16 mouse cellular contexts compared by ENCODE assay signal in genomic region chr4:132426021-132426420, GRCm38 (mm10).
"Had no signal": no experiment of that assay in that cellular context is flagged by ENCODE, and none has a peak within 500 bp of the region (broad histone marks: within the 10 kb centered on the region; RNA-seq: fewer than 3 reads in every experiment).

No protein-coding gene starts in this region.

- H3K9ac ChIP-seq: intestine, embryonic 15.5 days; kidney, embryonic 15.5 days; limb, embryonic 15.5 days; lung, embryonic 14.5 days; midbrain, embryonic 15.5 days; neural tube, embryonic 12.5 days had no signal

- H3K9me3 ChIP-seq: intestine, embryonic 15.5 days; limb, embryonic 15.5 days; megakaryocyte, embryonic 14.5 days; midbrain, embryonic 15.5 days; neural tube, embryonic 12.5 days had no signal

- H3K27me3 ChIP-seq: intestine, embryonic 15.5 days; kidney, embryonic 15.5 days; limb, embryonic 15.5 days; megakaryocyte, embryonic 14.5 days; midbrain, embryonic 15.5 days; neural tube, embryonic 12.5 days had no signal

- H3K4me2 ChIP-seq: intestine, embryonic 15.5 days; kidney, embryonic 15.5 days; limb, embryonic 15.5 days; lung, embryonic 14.5 days; midbrain, embryonic 11.5 days; midbrain, embryonic 15.5 days; neural tube, embryonic 12.5 days had no signal

- H3K4me3 ChIP-seq: intestine, embryonic 15.5 days; kidney, embryonic 15.5 days; limb, embryonic 15.5 days; megakaryocyte, embryonic 14.5 days; midbrain, embryonic 15.5 days; neural tube, embryonic 12.5 days had no signal

- H3K27ac ChIP-seq: intestine, embryonic 15.5 days; kidney, embryonic 15.5 days; limb, embryonic 15.5 days; midbrain, embryonic 15.5 days; neural tube, embryonic 12.5 days had no signal

- DNase-seq: kidney, adult 2 months; kidney, postnatal 14 days; lung, embryonic 14.5 days; lung, postnatal 10 days; lung, postnatal 4 days; retina, postnatal 1 day; right cerebral cortex, postnatal 14 days; thymus, adult 2 months; thymus, postnatal 25 days had no signal

- ATAC-seq: intestine, embryonic 15.5 days; midbrain, embryonic 15.5 days had no signal

- H3K36me3 ChIP-seq: intestine, embryonic 15.5 days; kidney, embryonic 15.5 days; limb, embryonic 15.5 days; midbrain, embryonic 15.5 days; neural tube, embryonic 12.5 days had no signal
